Mouse (Mus musculus) c-Kit-negative CD71-positive TER-119-positive erythroid progenitor cells, embryonic 14.5 days (primary cell): Measurements from ENCODE around the gene Olfr722.
"Not testable (repeated sequence)": the region's sequence is repeated elsewhere in the genome, so short reads cannot be mapped to it uniquely, and the experiment has no call there.

Source experiments
- DNase-seq: peaks from one replicate; pipeline ENCODE4 v3.0.0-alpha.2; 2013; ENCODE audit warnings: low read depth, low spot score

Olfr722 gene

DNA sequence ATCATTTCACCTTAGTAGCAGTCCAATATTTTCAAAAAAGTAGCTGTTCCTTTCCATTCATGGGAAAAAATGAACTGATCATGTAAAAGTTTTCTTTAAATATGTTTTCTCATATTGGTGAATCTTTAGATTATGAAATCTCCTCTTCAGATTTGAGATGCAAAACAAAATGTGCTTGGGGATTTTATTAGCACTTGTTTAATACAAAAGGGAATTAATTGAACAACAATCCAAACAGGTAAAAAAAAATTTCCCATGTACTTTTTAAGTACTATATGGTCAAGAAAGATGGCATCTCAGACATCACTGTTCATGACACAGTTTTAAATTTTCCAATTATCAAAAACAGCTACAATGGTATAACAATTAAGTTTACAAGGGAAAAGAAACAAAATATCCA, at the start of gene Olfr722:
TSS of gene Olfr722 (minus strand) at position 101 of the 400 bp plus-strand sequence.
- DNase-seq: no peak

DNA sequence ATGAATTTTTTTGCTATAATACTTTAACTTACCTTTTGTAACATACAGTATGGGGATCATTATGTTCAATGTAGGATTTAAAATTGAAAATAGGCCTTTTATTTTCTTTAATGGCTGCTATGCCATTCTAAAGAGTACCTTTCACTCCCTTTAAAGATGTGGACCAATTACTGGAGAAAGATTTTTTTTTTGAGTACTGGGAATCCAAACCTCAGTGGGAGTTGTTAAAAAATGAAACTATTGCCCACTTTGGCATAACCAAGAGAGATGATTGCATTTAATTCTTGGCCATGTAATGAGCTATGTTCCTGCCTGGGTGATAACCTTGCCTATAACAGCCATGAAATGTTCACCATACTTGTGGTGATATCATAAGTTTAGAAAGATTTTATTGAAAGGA, 29.9 kb upstream of the Olfr722 start, which contains the start of gene Olfr723:
TSS of gene Olfr723 (minus strand) at position 101 of the 400 bp plus-strand sequence.
- DNase-seq: not testable (repeated sequence)

DNA sequence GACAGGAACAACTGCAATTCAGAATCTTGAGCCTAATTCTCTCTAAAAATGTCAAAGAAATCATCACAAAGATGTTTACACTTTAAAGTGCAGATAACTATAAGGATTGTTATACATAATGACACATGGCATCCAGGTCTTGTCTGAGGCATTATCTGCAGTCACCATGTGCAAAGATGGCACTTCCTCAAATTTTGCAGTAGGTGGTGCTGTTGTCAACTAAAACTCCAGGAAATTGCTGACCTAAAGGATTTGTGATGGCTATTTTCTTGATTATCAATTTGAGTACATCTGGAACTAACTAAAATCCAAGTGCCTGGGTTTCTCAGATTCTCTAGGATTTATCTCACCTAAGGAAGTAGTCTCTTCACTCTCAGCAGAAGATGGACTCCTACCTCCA, 41.4 kb downstream of the Olfr722 start:
- DNase-seq: no peak
